In genomic region chr3:143985349-143986199, GRCm38 (mm10) we compare ENCODE assay signal across 22 mouse cellular contexts.
DNase-seq lines count a peak whose midpoint lies in the region; ATAC-seq and TF ChIP-seq lines count a peak whose summit lies in the region.
"Had no signal": no experiment of that assay in that cellular context is flagged by ENCODE, and none has a peak within 500 bp of the region (broad histone marks: within the 10 kb centered on the region; RNA-seq: fewer than 3 reads in every experiment).

No protein-coding gene starts in this region.

- H3K4me1 ChIP-seq in lung, embryonic 16.5 days (replicated peaks; ENCODE audit: control insufficient read depth, insufficient read depth, low read length), result 0 out of 2 replicates have a peak, but pooled peaks cover 3% of the 10 kb centered on the region
- peaks cover 29% of the 10 kb centered on the region for H3K4me1 ChIP-seq in forebrain, embryonic 10.5 days
- no peaks in the 10 kb centered on the region; the same call in 1 of the 2 replicates for H3K4me1 ChIP-seq in forebrain, postnatal 0 days (ENCODE audit: insufficient read depth)
- no peaks in the 10 kb centered on the region for H3K4me1 ChIP-seq in intestine, embryonic 15.5 days (replicated peaks)
- H3K4me1 ChIP-seq: hindbrain, embryonic 13.5 days; limb, embryonic 12.5 days; liver, embryonic 12.5 days; midbrain, embryonic 10.5 days; neural tube, embryonic 13.5 days had no signal

- no peak overlapping the region for H3K4me3 ChIP-seq in lung, embryonic 16.5 days (ENCODE audit: low read length)
- H3K4me3 ChIP-seq in forebrain, embryonic 10.5 days, result no peak overlapping the region
- no peak overlapping the region for H3K4me3 ChIP-seq in forebrain, postnatal 0 days (ENCODE audit: low read depth, low read length)
- H3K4me3 ChIP-seq in intestine, embryonic 15.5 days (replicated peaks), result no peak overlapping the region
- H3K4me3 ChIP-seq: hindbrain, embryonic 13.5 days; limb, embryonic 12.5 days; liver, embryonic 12.5 days; midbrain, embryonic 10.5 days; neural tube, embryonic 13.5 days had no signal

- no peak overlapping the region for H3K4me2 ChIP-seq in lung, embryonic 16.5 days (ENCODE audit: low read depth, low read length)
- no peak overlapping the region for H3K4me2 ChIP-seq in forebrain, postnatal 0 days (ENCODE audit: low read depth)
- H3K4me2 ChIP-seq in intestine, embryonic 15.5 days (replicated peaks), result no peak overlapping the region
- H3K4me2 ChIP-seq: hindbrain, embryonic 13.5 days; limb, embryonic 12.5 days; liver, embryonic 12.5 days; lung, embryonic 14.5 days; neural tube, embryonic 13.5 days had no signal

- ATAC-seq in lung, embryonic 16.5 days (ENCODE audit: low read depth), result 0 out of 2 replicates have a peak, but pooled peaks have one; percentile 26
- no peak for ATAC-seq in forebrain, postnatal 0 days
- no peak for ATAC-seq in intestine, embryonic 15.5 days
- ATAC-seq: liver, embryonic 12.5 days had no signal

- peak; percentile 25 for DNase-seq in embryo, embryonic 11 days
- no peak for DNase-seq in embryo, embryonic 9.5 days (ENCODE audit: extremely low spot score)
- no peak for DNase-seq in lung, postnatal 25 days (ENCODE audit: low spot score)
- no peak for DNase-seq in forebrain, embryonic 10.5 days (ENCODE audit: extremely low spot score, low spot score)
- peak; percentile 10 for DNase-seq in forebrain, postnatal 0 days
- no peak for DNase-seq in frontal cortex, postnatal 36 days (ENCODE audit: low spot score in 2 of 2)
- DNase-seq: cerebellum, adult 9-10 months; gastrocnemius, postnatal 36 days; heart, postnatal 10 days; kidney, adult 18-20 months; lung, embryonic 14.5 days; right cerebral cortex, postnatal 14 days; spleen, adult 18-20 months; thymus, postnatal 25 days had no signal

- no peaks in the 10 kb centered on the region for H3K27me3 ChIP-seq in lung, embryonic 16.5 days (ENCODE audit: control insufficient read depth, insufficient read depth, low read depth, low read length)
- peaks cover 7% of the 10 kb centered on the region; the same call in 1 of the 2 replicates for H3K27me3 ChIP-seq in forebrain, embryonic 10.5 days (ENCODE audit: poor library complexity, severe bottlenecking)
- H3K27me3 ChIP-seq in forebrain, postnatal 0 days (ENCODE audit: insufficient read depth, low read length), result no peaks in the 10 kb centered on the region
- H3K27me3 ChIP-seq in intestine, embryonic 15.5 days (replicated peaks), result no peaks in the 10 kb centered on the region
- H3K27me3 ChIP-seq: hindbrain, embryonic 13.5 days; limb, embryonic 12.5 days; liver, embryonic 12.5 days; neural tube, embryonic 13.5 days had no signal

- 80% methylated on average over 6 of the region's 6 CpGs for WGBS in lung, embryonic 16.5 days
- 52% methylated on average over 6 of the region's 6 CpGs for WGBS in forebrain, embryonic 10.5 days
- 23% methylated on average over 6 of the region's 6 CpGs for WGBS in forebrain, postnatal 0 days
- WGBS in intestine, embryonic 15.5 days, result 83% methylated on average over 6 of the region's 6 CpGs

- no peaks in the 10 kb centered on the region for H3K36me3 ChIP-seq in lung, embryonic 16.5 days (ENCODE audit: control insufficient read depth, insufficient read depth, low read length)
- no peaks in the 10 kb centered on the region for H3K36me3 ChIP-seq in forebrain, embryonic 10.5 days (replicated peaks)
- no peaks in the 10 kb centered on the region for H3K36me3 ChIP-seq in forebrain, postnatal 0 days (ENCODE audit: insufficient read depth)
- no peaks in the 10 kb centered on the region for H3K36me3 ChIP-seq in intestine, embryonic 15.5 days
- H3K36me3 ChIP-seq: hindbrain, embryonic 13.5 days; limb, embryonic 12.5 days; liver, embryonic 12.5 days; midbrain, embryonic 10.5 days; neural tube, embryonic 13.5 days had no signal

- H3K9ac ChIP-seq in lung, embryonic 16.5 days (ENCODE audit: low read length), result no peak overlapping the region
- no peak overlapping the region for H3K9ac ChIP-seq in forebrain, postnatal 0 days
- no peak overlapping the region for H3K9ac ChIP-seq in intestine, embryonic 15.5 days
- H3K9ac ChIP-seq: hindbrain, embryonic 13.5 days; limb, embryonic 12.5 days; liver, embryonic 12.5 days; lung, embryonic 14.5 days; neural tube, embryonic 13.5 days had no signal

- TF ChIP-seq CTCF in forebrain, postnatal 0 days (IDR thresholded peaks at IDR 0.05; ENCODE audit: low read depth), result no peak

- peaks cover 3% of the 10 kb centered on the region; the same call in 1 of the 2 replicates for H3K9me3 ChIP-seq in lung, embryonic 16.5 days (ENCODE audit: control insufficient read depth, low read length)
- H3K9me3 ChIP-seq in forebrain, embryonic 10.5 days, result no peaks in the 10 kb centered on the region
- H3K9me3 ChIP-seq in forebrain, postnatal 0 days (ENCODE audit: low read length), result no peaks in the 10 kb centered on the region
- no peaks in the 10 kb centered on the region for H3K9me3 ChIP-seq in intestine, embryonic 15.5 days
- H3K9me3 ChIP-seq: hindbrain, embryonic 13.5 days; limb, embryonic 12.5 days; liver, embryonic 12.5 days; midbrain, embryonic 10.5 days; neural tube, embryonic 13.5 days had no signal

- H3K27ac ChIP-seq in lung, embryonic 16.5 days (ENCODE audit: low read length), result no peak overlapping the region
- H3K27ac ChIP-seq in forebrain, embryonic 10.5 days, result peak overlapping the region; percentile 77; the same call in 1 of the 2 replicates
- H3K27ac ChIP-seq in forebrain, postnatal 0 days (ENCODE audit: low read depth, low read length), result no peak overlapping the region
- H3K27ac ChIP-seq in intestine, embryonic 15.5 days, result no peak overlapping the region
- H3K27ac ChIP-seq: hindbrain, embryonic 13.5 days; limb, embryonic 12.5 days; liver, embryonic 12.5 days; macrophage; midbrain, embryonic 10.5 days; neural tube, embryonic 13.5 days had no signal

Comparison
In these comparisons a context has a peak if more than half of its experiments do, and no peak if none do; other contexts are left out.
1. DNase-seq: peak in embryo, embryonic 11 days (single experiment) and forebrain, postnatal 0 days (single experiment); none in embryo, embryonic 9.5 days (single experiment), lung, postnatal 25 days (single experiment), forebrain, embryonic 10.5 days (single experiment) and frontal cortex, postnatal 36 days (0 of 2).